Mouse (Mus musculus): ENCODE data around the gene Pde2a.

DNA sequence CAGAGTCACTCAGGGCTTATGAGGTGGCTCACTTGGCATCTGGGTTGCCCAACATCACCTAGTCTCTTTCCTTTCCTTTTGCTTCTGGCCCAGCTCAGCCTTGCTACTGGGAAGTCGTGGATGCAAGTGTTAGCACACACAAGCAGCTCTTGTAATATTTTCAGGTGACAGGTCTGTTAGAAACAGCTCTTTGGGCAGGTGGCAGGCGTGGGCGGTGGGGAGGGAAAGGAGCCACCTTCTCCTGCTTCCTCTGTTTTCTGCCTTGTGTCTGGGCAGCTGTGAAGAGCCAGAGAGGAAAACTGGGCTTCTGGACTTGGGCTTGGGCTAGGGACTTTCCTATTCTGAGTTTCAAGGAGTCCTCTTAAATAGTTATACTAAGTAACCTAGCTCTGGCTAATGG is 54.5 kb downstream of the Pde2a start:
- TF ChIP-seq CTCF (IDR thresholded peaks at IDR 0.05; ENCODE audit: borderline replicate concordance, extremely low read depth, insufficient read depth, insufficient read length), result no peak
- TF ChIP-seq POLR2A (IDR thresholded peaks at IDR 0.05; ENCODE audit: borderline replicate concordance, extremely low read depth, insufficient read depth, insufficient read length, poor library complexity, severe bottlenecking), result no peak
